Mouse (Mus musculus) gastrocnemius, adult 18-20 months (tissue): ENCODE results near the gene Afap1. TPM values are rescaled to one million over a fixed set of nuclear protein-coding genes. Genes with fewer than 3 reads are reported as not detected.

Experiments used
- DNase-seq: peaks from one replicate; pipeline ENCODE4 v3.0.0; 2021; ENCODE audit warnings: low spot score
- total RNA-seq, 2 experiments: library from RNA; stranded (reverse); gene quantifications; 2 replicates each; pipeline ENCODE4 v1.2.3; 2021

Gene Afap1
- total RNA-seq, 2 experiments from 2014 or later: 5.8 to 7.8 TPM

DNA sequence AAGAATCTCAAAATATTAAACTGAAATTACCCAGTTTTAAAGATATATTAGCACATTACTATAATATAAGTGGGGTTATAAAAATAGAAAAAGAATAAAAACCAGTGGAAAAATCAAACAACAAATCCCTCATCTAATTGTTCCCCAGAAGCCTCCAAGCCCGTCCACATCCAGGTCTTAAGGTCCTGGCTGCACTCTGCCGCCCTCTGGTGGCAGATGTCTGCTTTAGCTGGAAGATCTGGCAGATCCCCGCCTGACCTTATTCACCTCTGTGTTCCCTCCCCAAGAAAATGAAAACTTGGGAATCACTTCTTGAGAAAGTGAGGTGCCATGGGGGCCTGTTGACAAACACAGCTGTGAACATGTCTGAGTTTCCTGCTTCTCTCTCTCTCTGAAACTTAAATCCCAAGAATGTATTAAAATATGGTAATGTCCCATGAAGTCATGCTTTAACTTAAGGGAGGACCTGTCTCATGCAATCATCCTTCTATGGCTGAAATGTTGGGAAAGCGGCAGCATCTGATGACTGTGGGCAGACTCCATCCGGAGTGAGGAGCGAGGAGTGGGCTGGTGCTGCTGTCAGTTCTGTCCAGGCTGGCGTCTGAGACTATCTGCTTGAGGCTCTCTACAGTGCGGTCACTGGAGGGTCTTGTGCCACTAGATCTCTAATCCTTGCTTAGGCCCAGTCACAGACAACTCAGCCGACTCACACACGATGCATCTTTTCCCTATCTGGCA is 78.9 kb downstream of the Afap1 start:
- DNase-seq: peak; percentile 73

DNA sequence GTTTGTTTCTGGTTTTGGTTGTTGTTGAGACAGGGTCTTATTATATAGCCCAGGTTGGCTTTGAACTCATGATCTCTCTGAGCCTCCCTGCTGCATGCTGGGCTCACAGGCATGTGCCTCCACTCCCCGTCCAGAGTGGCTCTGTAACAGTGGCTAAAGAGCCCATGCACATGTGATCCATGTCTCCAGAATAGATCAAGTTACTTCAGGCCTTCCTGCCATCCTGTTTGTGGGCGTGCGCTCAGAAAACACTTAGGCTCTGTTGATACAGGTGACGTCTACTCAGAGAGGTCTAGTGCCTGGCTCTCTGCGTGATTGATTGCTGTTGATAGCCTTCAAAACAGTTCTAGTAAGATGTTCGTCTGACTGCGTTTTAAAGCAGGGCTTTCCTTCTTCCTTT is 79.6 kb downstream of the Afap1 start:
- no peak for DNase-seq

DNA sequence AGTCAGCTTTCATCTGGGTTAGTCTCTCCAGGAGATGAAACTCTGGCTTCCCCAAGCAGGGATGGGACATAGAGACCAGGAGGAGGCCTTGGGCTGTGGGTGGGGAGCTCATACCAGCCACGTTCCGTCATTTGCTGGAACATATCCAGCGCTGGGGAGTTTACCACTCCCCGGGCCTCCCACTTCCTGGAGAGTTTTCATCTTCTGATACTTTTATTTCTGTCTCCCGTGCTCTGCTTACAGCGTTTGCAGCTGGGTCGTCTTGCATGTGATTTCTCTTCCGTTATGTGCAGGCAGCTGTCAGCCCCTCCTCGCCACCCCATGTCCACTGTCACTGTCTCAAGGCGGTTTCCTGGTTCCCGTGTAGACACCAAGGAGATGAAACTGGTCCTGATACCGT is 80.7 kb downstream of the Afap1 start:
- DNase-seq: peak; percentile 88

DNA sequence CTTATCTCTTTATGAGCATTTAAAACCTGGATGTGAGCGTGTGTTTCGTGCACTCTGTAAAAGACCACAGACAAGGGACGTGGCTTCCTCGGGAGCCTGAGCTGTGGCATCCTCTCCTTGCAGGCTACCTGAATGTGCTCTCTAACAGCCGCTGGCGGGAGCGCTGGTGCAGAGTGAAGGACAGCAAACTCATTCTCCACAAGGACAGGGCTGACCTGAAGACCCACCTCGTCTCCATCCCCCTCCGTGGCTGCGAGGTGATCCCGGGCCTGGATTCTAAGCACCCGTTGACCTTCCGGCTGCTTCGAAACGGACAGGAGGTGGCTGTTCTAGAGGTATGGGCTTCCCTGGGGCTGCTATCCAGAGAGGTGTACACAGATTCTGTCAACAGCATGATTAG is 81.1 kb downstream of the Afap1 start:
- no peak for DNase-seq

DNA sequence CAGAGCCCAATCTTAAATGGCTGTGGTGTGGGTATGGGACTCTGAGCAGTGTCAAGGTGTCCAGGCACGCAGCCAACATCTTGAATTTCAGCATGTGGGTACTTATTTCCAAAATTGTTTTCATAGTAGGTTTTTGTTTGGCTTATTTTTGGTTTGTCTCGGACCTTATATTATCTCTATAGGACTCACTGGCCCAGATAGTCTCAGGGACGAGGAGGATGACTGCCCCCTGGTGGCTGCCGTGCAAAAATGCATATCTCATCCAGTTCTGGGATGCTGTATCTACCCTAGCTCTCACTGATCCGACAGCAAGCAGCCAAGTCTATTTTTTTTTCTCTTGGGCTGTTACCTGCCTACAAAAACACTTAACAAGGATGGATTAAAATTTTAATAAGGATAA is 82.6 kb downstream of the Afap1 start:
- peak; percentile 66 for DNase-seq

DNA sequence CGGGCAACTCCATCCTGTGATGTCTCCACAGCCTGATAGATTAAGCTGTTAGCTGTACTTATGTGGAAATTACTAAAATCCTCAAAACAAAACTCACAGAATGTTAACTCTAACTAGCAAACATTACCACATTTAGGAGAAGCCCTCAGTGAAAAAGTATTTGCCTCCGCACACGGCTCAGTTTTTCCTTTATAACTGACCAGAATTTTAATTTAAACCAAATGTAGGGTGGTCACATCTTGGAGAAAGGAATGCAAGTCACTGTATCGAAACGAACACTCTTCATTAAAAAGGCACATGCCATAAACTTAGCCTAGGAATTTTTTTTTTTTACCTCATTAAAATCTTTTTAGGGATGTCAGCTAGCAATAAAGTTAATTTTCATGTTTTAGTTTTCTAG is 87.4 kb downstream of the Afap1 start:
- DNase-seq: no peak

DNA sequence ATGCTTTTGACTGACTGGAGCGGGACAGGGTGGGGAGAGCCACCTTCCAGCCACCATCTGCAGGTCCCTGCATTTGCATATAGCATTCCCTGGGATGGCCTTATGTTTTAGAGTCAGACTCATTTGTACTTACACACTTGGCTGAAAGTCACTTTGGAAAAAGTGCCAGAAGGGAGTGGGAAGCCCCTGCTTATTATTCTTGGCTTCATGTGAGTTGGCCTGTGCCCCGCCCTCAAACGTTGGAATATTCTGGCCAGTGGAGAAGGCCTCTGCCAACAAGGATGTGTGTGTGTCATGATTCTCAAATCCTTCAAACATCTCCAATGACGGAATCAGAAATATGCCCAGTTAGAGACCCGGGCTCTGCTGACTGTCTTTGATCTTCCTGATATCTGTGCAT is 88.2 kb downstream of the Afap1 start:
- no peak for DNase-seq

DNA sequence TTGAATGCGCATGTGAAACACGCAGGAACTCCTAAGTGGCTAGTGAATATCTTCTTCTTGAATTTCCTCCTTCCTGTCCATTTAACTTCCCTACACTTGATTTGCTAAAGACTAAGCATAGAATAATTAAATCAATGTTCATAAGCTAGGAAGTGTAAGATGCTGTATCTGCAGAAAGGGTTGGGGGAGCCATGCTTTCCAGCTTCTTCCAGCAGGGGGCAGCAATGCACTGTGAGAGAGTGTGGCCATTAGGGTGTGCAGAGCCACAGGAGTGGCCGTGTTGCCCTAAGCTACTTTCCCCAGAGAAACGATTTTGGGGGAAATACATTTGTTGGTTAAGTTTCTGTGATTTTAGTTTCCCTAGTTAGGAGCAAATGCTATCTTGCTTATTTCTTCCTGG is 88.9 kb downstream of the Afap1 start:
- DNase-seq: peak; percentile 79

DNA sequence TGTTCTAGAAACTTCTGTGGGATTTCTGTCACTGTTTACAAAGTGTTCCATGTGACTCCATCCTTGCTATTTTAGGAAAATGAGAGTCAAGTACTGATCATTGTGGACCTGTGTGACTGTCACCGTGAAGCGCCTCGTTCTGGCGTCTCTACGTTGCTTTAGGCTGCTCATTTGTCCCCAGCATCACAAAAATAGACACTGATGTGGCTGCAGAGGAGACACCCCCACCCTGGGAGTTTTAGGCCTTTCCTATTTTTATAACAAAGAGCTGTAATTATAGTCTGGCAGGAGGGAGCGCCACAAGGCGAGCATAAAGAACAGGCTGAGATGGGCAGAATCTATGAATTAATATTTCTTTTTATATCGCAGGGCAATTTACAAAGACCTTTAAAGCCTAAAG is 92.5 kb downstream of the Afap1 start:
- DNase-seq: no peak

DNA sequence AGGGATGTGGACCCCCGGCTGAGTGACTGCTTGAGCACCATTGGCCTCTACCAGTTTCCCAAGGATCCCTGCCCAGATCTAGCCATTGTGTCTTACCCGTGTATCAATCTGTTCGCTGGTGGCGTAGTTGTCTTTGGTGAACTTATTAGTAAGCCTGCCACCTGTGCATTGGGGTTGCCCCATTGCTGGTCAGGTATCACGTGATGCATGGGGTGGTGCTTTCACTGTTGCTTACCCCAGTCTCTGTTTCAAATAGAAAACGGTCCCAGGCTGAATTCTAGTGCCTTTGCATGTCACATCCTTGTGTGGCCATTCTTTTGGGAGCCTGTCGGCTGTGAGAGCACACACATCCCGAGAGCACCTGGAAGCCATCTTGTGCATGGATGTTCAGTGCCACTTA is 95.0 kb downstream of the Afap1 start:
- no peak for DNase-seq

DNA sequence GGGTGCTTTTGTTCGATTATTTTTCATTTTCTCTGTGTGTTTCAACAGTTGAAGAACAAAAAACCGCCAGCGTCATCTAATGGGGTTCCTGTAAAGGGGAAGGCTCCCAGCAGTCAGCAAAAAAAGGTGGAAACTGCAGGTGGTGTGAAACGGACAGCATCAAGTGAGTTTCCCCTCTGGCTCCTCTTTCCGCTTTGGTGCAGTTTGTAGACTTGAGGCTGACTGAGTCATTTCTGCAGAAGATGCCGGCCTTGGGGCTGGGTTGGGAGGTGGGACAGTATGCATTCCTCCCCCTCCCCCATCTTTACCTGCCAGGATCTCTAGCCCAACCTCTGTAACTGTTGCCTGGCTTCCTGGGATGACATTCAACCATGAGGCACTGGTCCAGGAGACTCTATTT is 96.4 kb downstream of the Afap1 start:
- DNase-seq: no peak

DNA sequence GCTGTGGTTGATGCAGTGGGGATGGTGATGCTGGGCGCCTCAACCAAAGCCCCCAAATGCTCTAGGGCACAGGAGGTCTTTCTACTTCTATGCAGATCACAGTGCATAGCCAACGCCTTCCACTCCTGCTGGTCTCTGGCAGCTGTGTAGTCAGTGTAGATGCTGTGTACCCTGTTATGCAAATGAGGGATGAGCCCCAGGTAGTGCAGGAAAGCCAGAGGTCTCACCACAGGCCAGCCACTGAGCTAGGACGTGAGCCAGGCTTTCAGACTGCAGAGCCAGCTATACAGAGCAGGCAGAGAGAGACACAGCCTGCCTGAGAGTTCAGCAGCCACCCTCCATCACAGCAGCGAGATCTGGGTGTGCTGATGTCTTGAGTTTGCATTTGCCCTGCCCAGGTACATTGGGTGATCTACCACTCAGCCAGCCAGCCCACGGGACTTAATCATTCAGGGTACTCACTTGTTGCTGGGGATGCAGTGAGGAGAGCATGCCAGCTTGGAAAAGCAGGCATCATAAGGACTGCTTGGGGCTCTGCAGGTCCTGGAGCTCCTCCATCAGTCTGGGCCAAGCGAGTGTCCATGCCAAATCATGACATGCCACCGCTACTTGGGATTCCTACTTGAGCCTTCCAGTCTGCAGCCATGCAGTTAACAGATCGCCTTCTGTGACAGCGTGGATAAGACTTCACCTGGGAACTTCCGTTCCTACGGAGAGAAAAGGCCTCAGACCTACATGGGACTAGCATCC is 97.0 kb downstream of the Afap1 start:
- DNase-seq: no peak

DNA sequence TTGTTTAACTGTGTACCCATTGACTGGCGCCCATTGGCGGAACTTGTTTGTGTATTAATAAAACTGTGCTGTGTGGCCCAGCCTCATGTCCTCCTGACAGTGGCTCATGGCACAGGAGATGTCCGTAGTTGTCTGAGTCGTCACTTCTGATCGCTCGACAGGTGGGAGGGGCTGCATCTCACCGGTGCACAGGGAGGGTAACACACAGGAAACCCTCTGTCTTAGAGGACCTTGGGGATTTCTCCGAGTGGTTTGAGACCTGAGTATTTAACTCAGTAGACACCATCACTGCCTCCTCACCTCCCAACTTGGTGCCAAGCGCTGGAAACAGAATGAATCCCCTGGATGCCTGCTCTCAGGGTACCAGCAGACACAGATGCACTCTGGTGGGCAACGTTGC is 110.7 kb downstream of the Afap1 start:
- no peak for DNase-seq

DNA sequence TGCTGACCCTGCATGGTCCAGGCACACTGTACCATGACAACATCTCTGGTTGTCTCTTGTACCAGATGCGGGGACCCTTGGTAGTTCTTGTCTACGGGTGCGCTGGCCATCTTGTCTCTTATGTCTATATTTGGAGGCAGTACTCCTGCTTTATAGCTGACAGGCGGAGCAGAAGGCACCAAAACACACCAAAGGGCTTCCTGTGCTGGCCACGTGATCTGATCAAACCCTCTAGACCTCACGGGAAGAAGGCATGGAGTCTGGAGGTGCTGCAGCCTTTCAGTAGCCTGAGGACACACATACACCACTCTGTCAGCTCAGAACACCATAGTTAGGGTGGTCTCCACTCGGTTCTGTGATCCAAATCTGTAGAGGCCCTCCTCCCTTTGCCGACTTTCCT is 113.0 kb downstream of the Afap1 start:
- no peak for DNase-seq

DNA sequence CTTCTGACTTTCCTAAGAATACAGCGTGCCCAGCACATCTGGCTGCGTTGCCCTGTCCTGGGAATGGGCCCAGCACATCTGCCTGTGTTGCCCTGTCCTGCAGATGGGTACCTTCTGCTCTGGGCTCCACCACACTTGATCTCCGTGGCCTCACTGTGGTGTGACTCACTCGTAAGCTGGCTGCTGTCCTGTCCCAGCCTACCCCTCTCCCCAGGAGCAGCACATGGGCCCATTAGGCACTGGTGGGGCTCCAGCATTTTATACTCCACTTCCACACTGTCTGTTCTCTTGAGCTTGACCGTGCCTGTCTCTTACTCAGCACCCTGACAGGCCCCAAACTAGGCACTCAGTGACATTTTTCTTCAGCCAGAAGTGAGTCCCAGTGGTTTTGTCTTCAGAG is 113.5 kb downstream of the Afap1 start:
- DNase-seq: no peak

DNA sequence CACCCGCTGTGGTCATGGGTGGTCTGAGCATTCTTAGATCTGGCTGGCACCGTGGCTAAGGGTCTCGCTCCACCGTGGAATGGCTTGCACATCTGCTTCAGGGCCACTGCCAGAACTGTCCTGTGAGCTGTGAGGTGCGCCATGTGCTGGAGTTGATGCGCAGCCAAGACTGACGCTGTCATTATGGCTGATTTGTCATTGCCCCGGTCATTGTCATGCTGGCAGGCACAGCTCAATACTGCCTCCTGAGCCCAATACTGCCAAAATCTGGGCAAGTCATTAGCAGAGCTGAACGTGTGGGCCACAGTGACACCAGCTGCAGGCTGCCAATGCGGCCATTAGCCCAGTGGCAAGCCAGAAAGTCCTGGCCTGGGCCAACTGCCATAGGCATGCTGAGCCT is 114.5 kb downstream of the Afap1 start:
- no peak for DNase-seq

DNA sequence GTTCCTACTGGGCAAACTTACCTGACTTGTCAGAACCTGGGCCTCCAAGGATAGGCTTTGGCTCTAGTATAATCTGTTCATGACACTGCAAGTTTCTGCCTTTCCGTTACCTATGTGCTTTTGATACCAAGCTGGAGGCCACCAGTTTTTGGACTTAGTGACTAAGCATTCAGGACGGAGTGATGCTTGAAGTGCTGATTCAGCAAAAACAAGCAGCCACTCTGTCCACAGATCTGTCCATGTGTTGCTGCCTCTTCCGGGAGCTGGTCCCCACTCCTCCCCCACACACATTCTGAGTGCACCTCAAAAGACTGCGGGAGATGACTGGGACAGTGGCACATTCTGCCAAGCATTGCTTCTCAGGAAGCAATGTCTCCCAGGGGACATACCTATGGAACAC is 116.3 kb downstream of the Afap1 start:
- DNase-seq: no peak

DNA sequence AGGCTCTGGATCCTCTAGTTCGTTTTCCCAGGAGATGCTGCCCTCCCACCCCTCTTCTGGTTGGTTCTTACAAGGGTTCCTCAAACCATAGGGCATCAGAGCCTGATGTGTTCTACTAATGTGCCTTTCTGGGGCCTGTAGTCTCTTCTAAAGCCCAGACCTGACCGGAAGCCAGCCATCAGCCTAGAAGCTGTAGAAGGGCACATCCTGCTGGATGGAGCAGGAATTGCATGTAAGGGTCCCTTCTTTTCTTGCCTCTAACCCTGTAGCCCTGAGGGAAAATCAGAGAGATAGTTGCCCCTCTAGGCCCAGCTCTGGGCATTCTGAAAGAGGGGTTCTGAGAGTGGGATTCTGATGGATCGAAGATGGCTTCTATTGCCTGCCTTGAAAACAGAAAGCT is 125.2 kb downstream of the Afap1 start:
- no peak for DNase-seq

DNA sequence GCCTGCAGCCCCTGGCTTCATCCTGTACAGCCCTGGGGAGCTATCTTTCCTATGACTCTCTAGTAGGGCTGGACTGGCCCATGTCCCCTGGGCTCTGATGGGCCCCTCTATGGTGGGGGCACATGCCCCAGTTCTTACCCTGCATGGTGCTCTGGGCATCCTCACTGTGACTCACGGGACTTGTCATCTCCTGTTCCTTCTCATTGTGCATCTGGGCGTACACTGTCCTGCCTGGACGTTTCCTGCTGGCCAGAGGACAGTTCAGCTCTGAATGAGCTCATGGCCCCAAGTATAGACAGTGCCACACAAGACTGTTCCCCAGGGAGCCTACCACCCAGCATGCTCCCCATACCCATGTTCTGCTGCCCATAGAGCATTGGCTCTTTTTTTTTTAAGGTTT is 128.0 kb downstream of the Afap1 start:
- DNase-seq: no peak

DNA sequence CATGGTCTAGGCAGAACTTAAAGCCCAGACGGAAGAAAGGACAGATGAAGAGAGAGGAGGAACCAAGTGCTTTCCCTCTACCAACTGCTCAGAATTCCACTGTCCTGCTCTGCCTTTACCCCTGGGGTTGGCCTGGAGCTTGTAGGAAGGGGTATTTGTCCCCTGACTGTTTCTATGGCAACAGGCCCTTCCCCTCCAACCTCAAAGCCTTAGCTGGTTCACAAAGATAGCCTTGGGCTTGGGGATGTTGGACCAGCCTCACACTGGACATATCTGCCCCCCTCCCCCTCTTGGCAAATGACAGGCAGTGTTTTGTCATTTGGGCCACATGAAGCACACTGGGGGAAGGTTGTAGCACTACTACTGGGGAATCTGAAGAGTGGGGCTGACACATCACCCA is 129.2 kb downstream of the Afap1 start:
- DNase-seq: no peak

DNA sequence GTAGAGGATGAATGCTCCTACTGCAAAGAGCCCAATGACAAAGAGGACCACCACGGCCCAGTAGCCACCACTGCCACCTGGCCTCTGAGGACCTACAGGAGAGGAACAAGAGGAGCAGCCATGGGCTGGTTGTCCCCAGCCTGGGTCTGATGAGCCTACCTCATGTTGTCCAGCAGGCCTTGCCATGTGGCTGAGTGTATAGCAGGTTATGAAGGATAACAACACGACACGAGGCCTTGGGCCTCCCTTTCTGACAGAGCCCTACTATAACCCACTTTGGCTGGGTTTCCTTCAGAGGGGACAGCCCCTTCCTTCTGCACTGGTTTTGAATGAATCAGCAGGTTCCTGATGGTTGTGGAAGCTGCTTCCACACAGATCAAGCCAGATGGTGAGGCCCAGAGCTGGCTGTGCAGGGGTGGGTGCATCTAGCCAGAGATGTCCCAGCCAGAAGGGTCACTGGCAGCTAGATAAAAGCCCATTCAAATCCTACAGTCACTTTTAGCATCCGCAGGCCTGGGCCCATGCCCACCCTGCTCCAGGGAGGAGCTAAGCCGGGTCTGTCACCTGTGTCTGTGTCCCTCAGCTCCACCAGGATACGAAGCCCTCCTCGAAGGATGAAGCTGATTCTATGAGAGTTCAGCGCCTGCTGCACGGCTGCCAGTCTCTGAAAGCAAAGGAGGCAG is 131.0 kb downstream of the Afap1 start:
- DNase-seq: no peak

DNA sequence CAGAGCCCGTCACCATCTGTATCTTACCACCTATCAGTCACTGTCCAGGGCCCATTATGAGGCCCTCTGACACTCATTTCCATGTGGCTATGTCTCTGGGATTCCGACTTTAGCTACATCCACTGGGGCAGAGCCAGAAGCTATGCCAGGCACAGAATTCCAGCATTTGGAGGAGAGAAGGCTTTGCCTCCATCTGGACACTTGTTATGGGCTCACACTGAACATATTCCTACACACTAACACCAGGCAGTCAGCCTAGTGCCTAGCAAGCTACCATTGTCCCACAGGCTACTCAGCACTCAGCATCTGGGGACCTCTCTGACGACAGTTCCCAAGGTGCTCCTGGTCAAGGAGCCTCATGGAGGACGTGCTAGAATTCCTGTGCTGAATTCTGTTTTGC is 132.0 kb downstream of the Afap1 start:
- no peak for DNase-seq
